Mouse (Mus musculus) liver (tissue): ENCODE measurements around the gene Adarb2.

Experiments used
- DNase-seq: peaks from one replicate; pipeline ENCODE4 v3.0.0-alpha.2; 2020; ENCODE audit warnings: mixed read lengths

The Adarb2 gene

GRCm38 (mm10) chr13:8202681-8203476 lies at the start of gene Adarb2:
Gene Adarb2 (plus strand): TSS chr13:8202866.
- peak; percentile 4 for DNase-seq

- DNase-seq = no peak
These were observed 28.9 kb upstream of the Adarb2 start for GRCm38 (mm10) chr13:8173800-8174199.

GRCm38 (mm10) chr13:8191977-8192376 lies 10.7 kb upstream of the Adarb2 start:
- DNase-seq = no peak

DNA sequence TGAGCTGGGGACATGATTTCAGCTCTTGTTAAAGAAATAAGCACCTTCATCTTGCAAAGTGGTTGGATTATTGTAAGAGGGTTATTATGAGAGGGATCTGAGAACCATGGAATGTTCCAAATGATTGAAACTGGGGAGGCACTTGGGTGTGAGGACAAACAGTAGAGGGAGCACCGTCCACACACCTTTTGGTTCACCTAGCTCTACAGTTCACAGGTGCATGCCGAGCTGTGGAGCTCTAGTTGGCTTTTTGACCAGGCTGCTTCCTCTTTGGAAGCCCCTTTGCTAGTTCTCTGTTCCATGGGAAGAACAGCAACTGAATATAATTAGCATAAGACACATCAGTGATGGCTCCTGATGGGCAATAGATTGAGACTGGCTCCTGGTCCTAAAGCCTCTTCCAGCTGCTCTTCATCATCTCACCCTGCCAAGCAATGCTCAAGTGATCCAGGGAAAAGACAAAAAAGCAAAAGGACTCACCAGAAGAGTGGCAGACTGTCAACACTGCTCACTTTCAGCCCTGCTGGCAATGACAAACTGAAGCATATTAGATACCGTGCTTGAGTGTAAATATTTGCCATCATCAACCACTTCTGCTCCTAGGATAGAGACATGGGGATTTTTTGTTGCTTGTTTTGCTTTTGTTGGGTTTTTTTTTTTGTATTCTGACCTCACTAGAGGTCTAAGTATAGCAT lies 3.3 kb upstream of the Adarb2 start:
- DNase-seq = no peak

GRCm38 (mm10) chr13:8203477-8203813 lies 779 bp downstream of the Adarb2 start:
- no peak for DNase-seq

GRCm38 (mm10) chr13:8207337-8207736 lies 4.7 kb downstream of the Adarb2 start:
- no peak for DNase-seq

DNA sequence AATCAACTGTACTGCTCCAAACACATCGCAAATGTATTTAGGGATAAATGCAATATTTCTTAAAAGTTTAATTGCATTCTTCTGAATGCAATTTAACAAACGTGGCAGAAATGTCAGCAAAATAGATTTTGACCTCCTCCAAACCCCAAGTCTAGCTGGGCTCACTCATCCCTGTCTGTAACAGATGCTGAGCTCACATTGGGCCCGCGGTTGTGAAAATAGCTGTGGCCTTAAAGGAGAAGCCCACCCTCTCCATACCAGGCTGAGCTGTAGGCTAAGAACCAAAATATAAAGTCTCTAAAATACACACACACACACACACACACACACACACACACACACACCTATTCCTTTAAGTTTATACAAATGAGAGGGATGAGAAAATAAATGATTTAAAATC lies 8.1 kb downstream of the Adarb2 start:
- DNase-seq = no peak

DNA sequence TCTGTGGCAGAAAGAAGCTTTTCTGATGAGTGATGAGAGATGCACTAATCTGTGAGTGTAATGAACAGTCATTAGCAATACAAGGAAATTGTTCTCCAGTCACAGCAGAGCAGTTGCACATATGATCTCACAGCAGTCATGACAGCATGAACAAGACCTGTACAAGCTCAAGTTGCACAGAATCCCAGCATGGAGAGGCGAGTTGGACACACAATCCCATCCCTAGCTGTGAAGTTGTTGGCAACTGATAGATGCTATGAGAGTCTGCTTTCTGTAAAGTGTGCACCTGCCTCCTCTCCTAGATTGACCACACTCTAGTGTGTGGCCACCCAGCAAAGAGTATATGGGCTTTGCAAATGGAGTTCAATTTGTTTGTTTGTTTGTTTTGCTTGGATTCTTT lies 36.2 kb downstream of the Adarb2 start:
- DNase-seq = no peak

GRCm38 (mm10) chr13:8248016-8248667 lies 45.5 kb downstream of the Adarb2 start:
- DNase-seq = no peak

DNA sequence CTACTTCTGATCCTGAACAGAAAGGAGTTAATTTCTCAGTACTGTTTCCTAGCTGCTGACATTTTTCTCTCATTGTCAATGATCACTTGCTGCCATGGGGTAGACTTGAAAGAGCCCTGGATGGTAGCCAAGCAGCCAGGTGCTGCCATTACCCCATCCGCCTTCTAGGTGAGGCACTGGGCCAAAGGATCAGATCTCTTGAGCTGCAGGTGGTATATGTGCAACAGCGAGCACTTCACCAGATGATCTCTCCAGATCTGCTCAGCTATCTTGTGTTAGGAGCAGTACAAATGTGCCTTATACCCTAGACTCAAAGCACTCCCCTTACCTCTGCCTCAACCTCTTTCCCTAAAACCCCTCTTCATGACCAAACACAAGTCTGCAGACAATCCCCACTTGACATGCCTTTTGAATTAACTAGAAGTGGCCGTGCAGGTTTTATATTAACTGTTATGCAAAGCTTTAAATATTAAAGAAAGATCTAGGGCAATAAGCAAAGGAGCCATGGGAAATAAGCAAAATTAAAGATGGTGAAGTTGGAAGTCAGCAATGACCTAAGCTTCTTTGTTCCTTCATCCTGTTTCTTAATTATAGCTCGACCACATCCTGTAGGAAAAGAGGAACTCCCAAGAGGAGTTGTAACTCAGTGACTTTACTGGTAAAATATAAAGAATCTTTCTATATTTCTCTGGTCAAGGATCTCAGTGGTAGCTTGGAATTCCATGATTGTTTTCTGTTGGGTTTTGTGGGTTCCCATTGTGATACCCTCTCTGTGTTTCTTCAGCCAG lies 69.7 kb downstream of the Adarb2 start:
- no peak for DNase-seq

DNA sequence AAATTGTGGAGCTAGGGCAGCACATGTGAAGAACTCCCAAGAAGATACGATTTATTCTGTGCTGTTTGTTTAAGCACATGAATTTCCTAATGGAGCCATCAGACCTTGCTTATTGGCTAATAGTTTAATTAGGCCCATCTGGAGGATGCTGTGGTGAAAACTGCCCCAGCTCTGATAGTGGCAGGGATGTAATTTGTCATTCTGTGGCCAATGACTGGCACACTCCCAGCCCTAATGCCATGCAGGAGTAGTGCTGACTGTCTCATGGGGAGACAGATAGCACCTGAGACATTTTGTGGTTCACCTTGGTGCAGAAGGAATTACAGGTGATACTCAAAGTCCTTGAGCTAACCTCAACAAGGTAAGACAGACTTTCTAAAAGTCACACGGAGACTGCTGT lies 80.5 kb downstream of the Adarb2 start:
- no peak for DNase-seq

GRCm38 (mm10) chr13:8316347-8317141 lies 113.9 kb downstream of the Adarb2 start:
- DNase-seq = no peak

DNA sequence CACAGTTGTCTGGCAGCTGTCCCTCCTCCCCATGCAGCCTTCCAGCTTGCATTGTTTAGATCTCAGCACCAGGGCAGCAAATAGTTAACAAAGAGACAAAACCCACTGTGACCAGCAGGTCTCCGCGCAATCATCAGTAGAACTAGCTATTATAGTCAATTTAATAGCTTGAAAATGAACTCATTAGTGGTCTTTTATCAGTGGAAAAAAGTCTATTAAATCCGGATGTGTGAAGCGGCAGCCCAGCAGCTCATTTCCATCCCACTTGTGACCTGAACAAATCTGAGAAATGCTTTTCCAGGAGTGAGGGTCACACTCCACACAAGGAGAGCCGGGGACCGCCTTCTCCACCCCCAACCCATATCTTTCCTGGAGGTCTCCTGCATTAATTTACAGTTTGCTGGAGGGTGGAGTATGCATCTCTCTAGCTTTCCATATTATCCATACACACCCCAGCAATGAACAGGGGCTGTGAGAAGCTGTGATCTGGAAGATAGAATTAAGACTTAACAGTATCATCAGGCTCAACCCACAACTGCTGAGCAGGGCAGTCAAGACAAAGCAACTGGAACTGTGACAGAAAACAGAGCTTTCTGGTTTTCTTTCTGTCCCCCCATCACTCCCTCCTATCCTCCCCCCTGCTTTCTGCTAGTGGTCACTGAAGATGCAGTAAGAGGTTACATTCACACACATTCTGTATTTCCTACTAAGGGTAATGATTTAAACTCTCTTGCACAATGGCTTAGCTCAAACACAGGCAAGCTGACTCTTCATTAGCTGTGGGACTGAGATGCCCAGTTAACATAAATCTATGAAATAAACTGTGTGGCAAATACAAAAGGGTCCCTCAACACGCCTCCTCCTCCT lies 131.2 kb downstream of the Adarb2 start:
- no peak for DNase-seq

- DNase-seq = no peak
These were observed 131.9 kb downstream of the Adarb2 start for GRCm38 (mm10) chr13:8334580-8334979.

DNA sequence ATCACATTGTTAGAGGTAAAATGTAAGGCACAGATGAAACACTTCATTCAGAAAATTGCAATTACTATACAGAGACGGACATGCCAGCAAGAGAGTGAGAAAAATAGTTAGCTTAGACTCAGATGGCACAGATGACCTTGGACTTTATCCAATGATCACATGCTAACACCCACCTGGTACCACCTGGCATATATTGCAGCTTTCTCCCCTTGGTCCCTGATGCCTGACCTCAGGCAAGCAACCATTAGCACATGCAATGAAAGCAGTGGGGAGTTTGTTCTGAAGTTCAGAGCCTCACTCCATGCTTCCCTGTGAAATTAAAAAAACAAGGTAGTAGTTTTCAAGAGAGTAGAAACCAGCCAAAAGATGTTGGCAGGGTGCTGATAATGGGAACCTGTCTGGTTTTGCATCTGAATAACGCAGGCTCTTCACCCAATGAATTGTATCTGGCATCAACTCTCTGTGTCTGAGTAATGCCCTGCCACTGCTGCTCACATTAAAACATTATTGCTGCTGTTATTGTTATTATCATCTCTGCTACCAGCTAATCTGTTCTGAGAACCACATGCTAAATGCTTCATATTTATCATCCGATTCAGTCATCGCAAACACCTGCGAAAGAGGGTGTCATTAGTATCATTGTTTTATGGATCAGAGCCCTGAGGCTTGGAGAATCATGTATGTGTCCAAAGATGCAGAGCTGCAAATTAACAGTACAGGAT lies 138.6 kb downstream of the Adarb2 start:
- DNase-seq = no peak

GRCm38 (mm10) chr13:8347147-8347546 lies 144.5 kb downstream of the Adarb2 start:
- no peak for DNase-seq

DNA sequence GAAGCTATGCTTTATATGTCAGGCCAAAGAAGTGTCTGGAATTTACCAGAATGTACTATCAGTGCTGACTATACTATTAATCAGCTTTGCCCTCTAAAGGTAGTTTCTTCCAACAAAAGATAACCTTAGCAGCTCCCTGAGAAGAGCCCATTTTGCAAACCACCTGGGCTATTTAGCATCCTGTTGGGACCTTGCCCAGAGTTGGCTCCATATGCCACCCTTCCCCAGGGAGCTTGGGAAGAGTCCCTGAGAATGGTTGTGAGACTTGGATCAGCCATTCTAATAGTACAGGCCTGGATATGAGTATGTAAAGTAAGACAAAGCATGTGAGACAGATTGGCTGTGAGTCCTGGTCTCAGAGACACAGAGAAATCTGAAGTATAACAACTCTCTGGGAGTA lies 149.7 kb downstream of the Adarb2 start:
- no peak for DNase-seq

GRCm38 (mm10) chr13:8352952-8353351 lies 150.3 kb downstream of the Adarb2 start:
- no peak for DNase-seq

DNA sequence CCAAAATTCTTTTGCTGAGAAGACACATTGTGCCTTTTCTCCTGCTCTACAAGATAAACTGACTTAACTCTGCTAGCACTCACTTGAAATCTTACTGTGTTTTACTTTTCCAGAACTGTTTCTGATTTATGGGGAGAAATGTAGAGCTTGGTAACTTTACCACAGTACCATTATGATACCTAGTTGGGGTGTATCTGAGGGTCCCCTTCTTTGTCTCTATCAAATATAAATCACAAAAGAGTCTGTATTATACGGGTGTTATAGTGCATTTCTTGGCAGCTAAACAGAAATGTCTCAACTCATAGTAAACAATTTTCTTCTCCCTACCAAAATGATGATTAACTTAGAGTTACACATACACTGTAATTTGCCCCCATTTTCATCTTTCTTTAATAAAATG lies 162.9 kb downstream of the Adarb2 start:
- no peak for DNase-seq

DNA sequence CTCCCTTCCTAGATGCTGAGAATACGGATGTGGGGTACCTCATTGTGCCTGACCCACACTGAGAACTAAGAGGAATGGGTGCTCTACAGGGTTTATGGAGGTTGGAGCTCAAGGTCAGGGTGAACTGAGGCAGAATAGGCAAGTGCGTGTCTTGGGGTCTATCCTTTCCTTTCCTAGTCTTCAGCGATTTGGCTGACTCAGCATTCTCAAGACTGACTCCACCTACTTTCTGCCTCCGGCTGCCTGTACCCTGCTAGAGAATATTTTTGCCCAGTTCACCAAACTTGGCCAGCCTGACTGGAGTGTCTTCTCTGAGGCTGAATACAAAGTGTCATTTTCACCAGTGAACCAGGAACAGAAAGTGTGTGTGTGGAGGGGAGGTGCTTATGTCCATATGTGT lies 163.4 kb downstream of the Adarb2 start:
- no peak for DNase-seq
